Mouse (Mus musculus) heart, postnatal 36 days (tissue): ENCODE results near the gene Lhx6. TPM values are rescaled to one million over a fixed set of nuclear protein-coding genes. Genes with fewer than 3 reads are reported as not detected.

Experiments
- DNase-seq, 2 experiments: peaks; one replicate each; pipeline ENCODE4 v3.0.0; 2021 to 2022
- intact Hi-C: fragments of 180-260 bp; cut with DNase I; formaldehyde crosslinking; loops from one replicate; pipeline ENCODE4 v1.15.1; 2025
- total RNA-seq, 2 experiments: library from RNA; stranded (reverse); gene quantifications; 2 replicates each; pipeline ENCODE4 v1.2.3; 2021

Gene Lhx6
- total RNA-seq, 2 experiments from 2014 or later: 5.5 to 9.0 TPM

- intact Hi-C loops: no loop called here
- DNase-seq: no peak
Observed at GRCm38 (mm10) chr2:36097129-36097815, 7.9 kb downstream of the Lhx6 start.

GRCm38 (mm10) chr2:36093914-36094475 lies 11.2 kb downstream of the Lhx6 start:
- DNase-seq: no peak
- intact Hi-C loops: no loop called here

DNA sequence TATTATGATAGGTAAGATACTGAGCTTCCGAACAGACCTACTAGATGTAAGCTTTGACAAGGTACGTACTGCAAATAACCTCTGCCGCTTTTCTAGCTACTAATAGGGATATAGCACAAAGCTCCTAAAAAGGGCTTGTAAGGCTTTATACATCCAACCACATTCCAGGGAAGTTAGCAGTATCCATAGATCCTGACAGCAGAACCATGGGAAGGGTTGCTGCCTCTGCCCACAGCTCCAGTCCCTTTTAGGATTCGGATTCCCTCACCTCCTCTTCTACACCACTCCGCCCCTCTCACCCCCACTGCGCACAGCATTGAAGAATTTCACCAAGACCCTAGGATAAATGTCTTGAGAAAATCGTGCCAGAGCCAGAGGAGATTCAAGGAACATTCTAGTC lies 11.9 kb downstream of the Lhx6 start:
- intact Hi-C loops: no loop called here
- DNase-seq: no peak

DNA sequence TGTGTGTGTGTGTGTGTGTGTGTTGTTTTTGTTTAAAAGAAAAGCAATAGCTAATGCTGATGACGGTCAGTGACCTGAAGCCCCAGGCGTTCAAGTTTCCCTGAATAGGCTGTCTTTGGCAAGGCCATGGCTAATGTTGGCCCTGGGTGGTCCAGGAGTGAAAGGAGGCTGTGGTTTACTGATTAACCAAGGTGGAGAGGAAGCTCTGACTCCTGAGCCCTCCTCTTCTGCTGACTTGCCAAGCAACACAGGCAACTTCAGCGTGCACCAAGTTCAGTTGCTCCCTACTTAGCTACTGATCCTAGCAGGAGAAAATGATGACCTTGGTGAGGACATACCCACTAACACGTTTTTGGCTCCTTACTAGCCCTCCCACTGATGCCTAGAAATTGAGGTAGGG lies 12.5 kb downstream of the Lhx6 start:
- intact Hi-C loops: no loop called here
- DNase-seq: no peak

GRCm38 (mm10) chr2:36090853-36091741 lies 14.1 kb downstream of the Lhx6 start:
- intact Hi-C loops: no loop called here
- peak; percentile 31 to 33 for DNase-seq

GRCm38 (mm10) chr2:36089190-36089589 lies 16.0 kb downstream of the Lhx6 start:
- intact Hi-C loops: no loop called here
- DNase-seq: no peak

DNA sequence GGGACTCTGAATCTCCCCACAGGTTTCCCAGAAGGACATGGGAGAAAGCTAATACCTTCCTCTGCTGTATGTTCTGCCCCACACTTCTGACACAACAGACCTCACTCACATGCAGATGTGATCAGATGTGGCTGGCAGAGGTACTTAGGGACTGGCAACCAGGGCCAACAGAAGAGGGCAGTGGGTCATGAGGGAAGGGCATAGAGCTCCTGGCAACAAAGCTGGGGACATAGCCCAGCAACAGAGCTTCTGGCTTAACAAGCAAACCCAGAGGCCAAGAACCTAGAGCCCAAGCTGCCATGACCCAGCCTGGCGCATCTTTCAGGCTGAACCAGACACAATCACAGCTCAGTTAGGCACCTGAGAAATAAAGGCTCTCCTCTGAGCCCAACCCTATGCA lies 20.2 kb downstream of the Lhx6 start:
- no peak for DNase-seq
- intact Hi-C loops: no loop called here

GRCm38 (mm10) chr2:36082802-36083580 lies 22.2 kb downstream of the Lhx6 start:
- intact Hi-C loops: no loop called here
- no peak for DNase-seq

DNA sequence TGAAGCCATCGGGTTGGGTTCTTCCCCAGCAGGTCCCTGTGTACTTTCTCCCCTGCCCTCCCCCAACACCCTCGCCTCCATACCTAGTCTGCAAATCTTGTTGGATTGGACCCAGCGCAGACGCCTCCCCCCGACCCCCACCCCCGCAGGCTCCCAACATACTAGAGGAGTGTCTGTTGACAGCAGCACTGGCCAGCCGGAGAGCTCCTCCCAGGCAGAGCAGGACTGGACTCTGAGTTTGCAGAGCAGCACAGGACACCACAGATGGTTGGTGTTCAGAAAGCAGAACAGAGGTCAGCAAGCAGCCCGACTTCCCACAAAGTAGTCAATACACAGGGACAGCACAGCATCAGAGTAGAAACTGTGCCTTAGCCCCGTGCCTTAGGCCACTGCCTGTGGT lies 23.8 kb downstream of the Lhx6 start:
- no peak for DNase-seq
- intact Hi-C loops: no loop called here

DNA sequence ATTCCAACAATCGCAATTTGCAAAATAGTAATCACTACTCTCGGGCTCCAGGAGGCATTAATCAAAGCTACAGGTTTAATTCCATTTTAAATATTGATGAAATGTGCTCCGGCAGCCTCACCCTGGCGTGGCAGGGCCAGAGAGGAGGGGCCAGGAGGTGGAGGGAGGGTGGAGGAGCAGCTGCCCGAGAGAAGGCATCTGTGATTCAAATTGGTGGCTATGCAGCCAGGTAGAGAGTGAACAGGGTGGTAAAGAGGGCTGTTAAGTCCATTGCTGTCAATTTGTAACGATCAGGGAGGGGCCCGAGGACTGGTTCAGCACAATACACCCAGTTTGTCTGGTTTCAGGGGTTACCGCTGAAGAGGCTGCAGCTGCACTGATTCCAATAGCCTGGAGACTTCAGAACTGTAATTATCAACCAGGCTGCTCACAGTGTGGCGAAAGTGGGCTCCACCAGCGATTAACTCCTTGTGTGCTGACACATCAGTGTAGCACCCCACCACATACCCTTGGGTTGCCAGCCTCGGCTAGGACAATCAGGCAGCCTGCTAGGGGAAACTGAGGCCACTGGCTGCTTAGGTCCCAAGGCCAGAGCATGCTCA lies 27.9 kb downstream of the Lhx6 start:
- DNase-seq: no peak
- intact Hi-C loops: no loop called here

DNA sequence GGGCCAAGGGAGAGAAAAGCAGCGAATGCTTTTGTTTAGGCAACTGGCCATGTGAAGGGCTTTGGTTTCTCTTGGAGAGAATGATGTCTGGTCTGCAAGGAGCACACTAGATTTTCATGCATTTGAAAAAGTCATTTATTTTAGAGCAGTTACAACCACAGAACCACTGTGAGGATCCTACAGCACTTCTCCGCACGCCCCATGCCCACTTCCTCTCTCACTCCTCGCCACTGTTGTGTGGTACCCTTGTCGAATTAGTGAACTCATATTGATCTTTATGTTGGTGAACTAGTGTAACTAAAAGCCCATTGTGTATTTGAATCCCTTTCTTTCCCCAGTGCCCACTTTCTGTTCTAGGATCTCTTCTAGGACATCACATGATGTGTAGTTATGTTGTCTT lies 30.0 kb downstream of the Lhx6 start:
- intact Hi-C loops: no loop called here

GRCm38 (mm10) chr2:36073781-36074180 lies 31.4 kb downstream of the Lhx6 start:
- intact Hi-C loops: no loop called here
- DNase-seq: no peak

More for the DNA sequence above, 30.0 kb downstream of the Lhx6 start:
- no peak for DNase-seq

DNA sequence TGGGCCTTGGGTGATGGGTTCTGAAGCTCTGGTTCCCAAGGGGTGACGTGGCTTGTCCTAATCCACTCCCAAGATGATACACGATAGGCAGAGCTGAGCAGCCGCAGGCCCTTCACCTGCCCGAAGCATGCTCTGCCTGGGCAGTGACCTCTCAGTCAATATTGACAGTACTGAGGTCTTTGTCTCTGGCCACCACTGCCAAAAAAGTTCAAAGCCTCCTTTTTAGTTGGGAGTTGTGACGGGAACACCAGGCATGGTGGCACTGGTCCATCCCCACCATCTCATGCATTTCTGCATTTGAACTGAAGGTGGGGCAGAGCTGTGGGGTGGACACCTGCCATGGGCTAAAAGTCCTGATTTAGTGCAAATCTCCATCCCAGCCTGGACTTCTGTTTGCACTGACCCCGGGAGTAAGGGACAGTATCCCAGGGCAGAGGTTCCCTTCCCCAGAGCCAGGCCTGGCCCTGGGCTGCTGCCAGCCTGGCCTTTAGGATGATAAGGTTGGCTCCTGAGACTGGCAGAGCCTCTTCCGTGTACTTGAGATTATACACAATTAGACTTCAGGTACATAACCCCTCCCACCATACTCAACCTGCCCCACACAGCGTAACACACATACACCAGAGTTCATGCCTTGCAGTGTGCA lies 33.4 kb downstream of the Lhx6 start:
- intact Hi-C loops: no loop called here
- no peak for DNase-seq

DNA sequence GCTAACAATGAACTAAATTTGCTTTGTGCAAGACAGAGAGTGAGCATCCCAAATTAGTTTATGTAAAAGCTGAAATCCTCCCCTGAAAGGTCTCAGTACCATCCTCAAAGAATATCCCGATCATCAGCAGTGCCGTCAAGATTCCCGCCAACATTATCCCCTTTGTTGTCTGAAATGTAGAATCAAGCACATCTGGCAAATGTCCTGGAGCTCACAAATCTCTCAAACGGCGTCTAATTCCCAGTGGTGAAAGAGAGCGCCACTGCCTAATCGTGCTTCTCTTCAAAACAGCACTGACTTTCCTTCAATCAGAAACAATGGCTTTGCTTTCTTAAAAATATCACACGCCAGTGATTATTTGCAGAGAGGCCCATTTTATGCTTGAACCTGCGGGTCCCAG lies 38.1 kb downstream of the Lhx6 start:
- DNase-seq: no peak
- intact Hi-C loops: no loop called here

DNA sequence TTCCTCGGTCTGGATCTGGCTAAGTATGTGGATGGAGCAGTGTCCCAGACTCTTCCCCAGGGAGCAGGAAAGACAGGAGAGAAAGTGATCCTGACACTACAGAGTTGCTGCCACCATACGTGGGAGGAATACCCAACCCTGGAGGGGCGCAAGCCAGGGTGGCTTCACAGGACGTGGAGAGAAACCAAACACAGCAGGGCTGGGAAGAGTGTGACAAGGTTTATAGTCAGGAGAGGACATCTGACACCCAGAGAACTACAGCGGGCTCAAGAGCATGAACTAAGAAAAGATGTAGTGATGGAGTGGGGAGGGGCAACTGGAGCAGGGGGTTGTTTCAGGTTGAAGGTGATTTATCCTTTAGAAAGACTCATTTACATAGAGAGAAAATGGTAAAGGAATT lies 43.8 kb downstream of the Lhx6 start:
- DNase-seq: no peak
- intact Hi-C loops: no loop called here

DNA sequence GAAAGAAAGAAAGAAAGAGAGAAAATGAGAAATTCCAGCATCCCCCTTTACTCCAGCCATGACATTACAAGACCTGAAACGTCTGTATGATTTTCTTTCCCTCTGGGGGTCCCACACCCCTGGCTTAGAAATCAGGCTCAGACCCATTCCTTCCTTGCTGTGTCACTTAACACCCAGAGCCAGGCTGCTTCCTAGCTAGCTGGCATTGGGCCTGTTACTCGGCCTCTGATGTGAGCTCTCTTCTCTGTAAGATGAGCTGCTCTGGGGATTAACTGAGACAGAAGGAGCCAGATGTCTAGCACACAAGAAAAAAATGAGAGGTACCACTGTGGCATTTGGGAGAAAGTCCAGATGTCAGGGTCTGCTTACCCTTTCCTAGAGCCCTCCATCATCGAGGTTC lies 49.0 kb downstream of the Lhx6 start:
- intact Hi-C loops: no loop called here
- DNase-seq: no peak

GRCm38 (mm10) chr2:36053249-36053648 lies 52.0 kb downstream of the Lhx6 start:
- no peak for DNase-seq
- intact Hi-C loops: no loop called here

- intact Hi-C loops: loop anchor here (5.0 kb wide), 1 partner anchor 88 kb away; the partner anchor contains the start of genes Mrrf and Rbm18
Observed at GRCm38 (mm10) chr2:36049567-36049954, 55.6 kb downstream of the Lhx6 start.

GRCm38 (mm10) chr2:36048748-36049566 lies 56.3 kb downstream of the Lhx6 start, which contains the start of the genes Ndufa8 and Morn5:
TSS of gene Ndufa8 (minus strand) at chr2:36049406.
TSS of gene Morn5 (plus strand) at chr2:36049458.
- DNase-seq: peak; percentile 99
- intact Hi-C loops: loop anchor here (5.0 kb wide), 1 partner anchor 88 kb away; the partner anchor contains the start of genes Mrrf and Rbm18

More at GRCm38 (mm10) chr2:36049567-36049954, 55.6 kb downstream of the Lhx6 start:
- no peak for DNase-seq
